In genomic region chr7:107209204-107209860, GRCm38 (mm10) we compare ENCODE assay signal across 10 mouse cellular contexts. TPM values are rescaled to one million over a fixed set of nuclear protein-coding genes. Genes with fewer than 3 reads are reported as not detected.
A peak's percentile ranks its signal among the peaks of the same experiment; 100 is the strongest.
DNase-seq lines count a peak whose midpoint lies in the region; ATAC-seq lines count a peak whose summit lies in the region.
"Had no signal": no experiment of that assay in that cellular context is flagged by ENCODE, and none has a peak within 500 bp of the region (broad histone marks: within the 10 kb centered on the region; RNA-seq: fewer than 3 reads in every experiment).

Gene Rbmxl2 (plus strand): TSS chr7:107209445.

- no peaks in the 10 kb centered on the region for H3K36me3 ChIP-seq in lung, embryonic 15.5 days
- no peaks in the 10 kb centered on the region for H3K36me3 ChIP-seq in forebrain, embryonic 12.5 days (replicated peaks)
- no peaks in the 10 kb centered on the region for H3K36me3 ChIP-seq in liver, embryonic 12.5 days

- peaks cover 14% of the 10 kb centered on the region for H3K9me3 ChIP-seq in lung, embryonic 15.5 days
- H3K9me3 ChIP-seq in forebrain, embryonic 12.5 days = peaks cover 17% of the 10 kb centered on the region
- H3K9me3 ChIP-seq in liver, embryonic 12.5 days (replicated peaks) = peaks cover 14% of the 10 kb centered on the region

- no peak for DNase-seq in lung, adult 18-20 months
- peak; percentile 64 for DNase-seq in testis, postnatal 10 days (ENCODE audit: low spot score)
- DNase-seq in cerebellum, adult 11-12 months = no peak
- no peak for DNase-seq in urinary bladder, adult 2 months (ENCODE audit: low spot score)

- peaks cover 41% of the 10 kb centered on the region for H3K27me3 ChIP-seq in lung, embryonic 15.5 days
- H3K27me3 ChIP-seq in forebrain, embryonic 12.5 days = peaks cover 29% of the 10 kb centered on the region
- H3K27me3 ChIP-seq in liver, embryonic 12.5 days (replicated peaks) = peaks cover 39% of the 10 kb centered on the region

- 0 out of 2 replicates have a peak within 1 kb of the TSS, but pooled peaks have one; percentile 18 for H3K4me2 ChIP-seq in lung, embryonic 15.5 days
- peak within 1 kb of the TSS; percentile 13 for H3K4me2 ChIP-seq in forebrain, embryonic 12.5 days
- 0 out of 2 replicates have a peak within 1 kb of the TSS, but pooled peaks have one; percentile 6 for H3K4me2 ChIP-seq in liver, embryonic 12.5 days

- 29% methylated on average over 60 of the region's 70 CpGs for WGBS in lung, embryonic 15.5 days
- whole genome bisulfite sequencing in forebrain, embryonic 12.5 days = 43% methylated on average over 70 of the region's 70 CpGs
- WGBS in liver, embryonic 12.5 days (ENCODE audit: insufficient replicate concordance) = 31% methylated on average over 64 of the region's 70 CpGs

- H3K4me1 ChIP-seq in lung, embryonic 15.5 days = no peaks in the 10 kb centered on the region
- H3K4me1 ChIP-seq in forebrain, embryonic 12.5 days = no peaks in the 10 kb centered on the region
- no peaks in the 10 kb centered on the region for H3K4me1 ChIP-seq in liver, embryonic 12.5 days

- H3K4me3 ChIP-seq in lung, embryonic 15.5 days = peak within 1 kb of the TSS; percentile 7; the same call in 1 of the 2 replicates
- peak within 1 kb of the TSS; percentile 28 for H3K4me3 ChIP-seq in forebrain, embryonic 12.5 days (replicated peaks)
- H3K4me3 ChIP-seq in liver, embryonic 12.5 days = peak within 1 kb of the TSS; percentile 3

- H3K9ac ChIP-seq in lung, embryonic 15.5 days = no peak within 1 kb of the TSS
- H3K9ac ChIP-seq in forebrain, embryonic 12.5 days = no peak within 1 kb of the TSS
- H3K9ac ChIP-seq in liver, embryonic 12.5 days = no peak within 1 kb of the TSS
- H3K9ac ChIP-seq: liver, embryonic 14.5 days had no signal

- no peak for ATAC-seq in lung, embryonic 15.5 days (ENCODE audit: borderline replicate concordance, extremely low read depth, low FRiP score, low TSS enrichment)
- no peak; the same call in 1 of the 2 replicates for ATAC-seq in forebrain, embryonic 12.5 days (ENCODE audit: low FRiP score)
- no peak for ATAC-seq in liver, embryonic 12.5 days
- no peak for ATAC-seq in megakaryocyte, adult 5-6 weeks (ENCODE audit: poor library complexity, severe bottlenecking)
- ATAC-seq: activated CD4-positive, CD25-positive, alpha-beta regulatory T cell, adult 4 months had no signal

- H3K27ac ChIP-seq in lung, embryonic 15.5 days = no peak within 1 kb of the TSS
- no peak within 1 kb of the TSS for H3K27ac ChIP-seq in forebrain, embryonic 12.5 days
- no peak within 1 kb of the TSS for H3K27ac ChIP-seq in liver, embryonic 12.5 days
- H3K27ac ChIP-seq: liver, embryonic 14.5 days had no signal

RNA-seq across cellular contexts. Expression of gene Rbmxl2, which starts in this region (rescaled TPM):
- not detected in 2 replicates for polyA plus RNA-seq in lung, embryonic 15.5 days (2015; fragmentation: Nextera tagmentation; extraction: Ambion mirVana)
- not detected in 2 replicates for polyA plus RNA-seq in forebrain, embryonic 12.5 days (2016; fragmentation: Nextera tagmentation; extraction: Ambion mirVana)
- polyA plus RNA-seq in liver, embryonic 12.5 days (2016; fragmentation: Nextera tagmentation; extraction: Ambion mirVana) = not detected in 2 replicates
- not detected in 2 replicates for total RNA-seq in megakaryocyte, adult 5-6 weeks (2015)
- not detected in 2 replicates for total RNA-seq in megakaryocyte, adult 5-6 weeks (2017)
- not detected in 2 replicates for polyA plus RNA-seq in urinary bladder, adult 2 months (2012; rRNA removed)
- polyA plus RNA-seq: activated CD4-positive, CD25-positive, alpha-beta regulatory T cell, adult 4 months; liver, embryonic 14.5 days had no signal
